Mouse (Mus musculus): ENCODE data around the gene Rnf208. TPM values are rescaled to one million over a fixed set of nuclear protein-coding genes. Genes with fewer than 3 reads are reported as not detected.

Rnf208 gene
- total RNA-seq, 1 experiment, result 4.8 TPM

GRCm38 (mm10) chr2:25262795-25263622 lies 21.0 kb downstream of the Rnf208 start:
- in situ Hi-C loops (cut with MboI; ENCODE audit: low sequenced_read_pairs in 2 of 2, unreplicated experiment in 2 of 2), result no loop called here
- Histone ChIP-seq H3K4me3 (ENCODE audit: insufficient read depth in 1 of 2, low read depth in 1 of 2, low read length in 2 of 2, poor library complexity in 1 of 2, severe bottlenecking in 1 of 2) (peak overlapping the region; percentile 87 to 90), H3K9ac (ENCODE audit: insufficient read depth, low read depth, low read length, poor library complexity, severe bottlenecking) (peak overlapping the region; percentile 86), H3K4me1 (ENCODE audit: control insufficient read depth in 2 of 2, insufficient read depth in 2 of 2, low read length in 2 of 2, poor library complexity in 1 of 2) (peaks cover 0 to 12% of the 10 kb centered on the region in 2 experiments; a peak in 1 of 4 replicates), H3K27ac (ENCODE audit: insufficient read depth, low read depth, low read length, poor library complexity, severe bottlenecking) (peak overlapping the region; percentile 22; the same call in 1 of the 2 replicates), H3K36me3 (ENCODE audit: control insufficient read depth, insufficient read depth, low read length, poor library complexity, severe bottlenecking) (peaks cover 2% of the 10 kb centered on the region; the same call in 1 of the 2 replicates), H3K9me3 (ENCODE audit: control insufficient read depth, insufficient read depth, low read depth, low read length) (no peaks in the 10 kb centered on the region)
- DNase-seq (ENCODE audit: low read depth, low spot score), result no peak
- TF ChIP-seq MAFK (IDR thresholded peaks at IDR 0.05; ENCODE audit: insufficient read depth, low read depth, low read length), result no peak
- TF ChIP-seq ZNF384 (IDR thresholded peaks at IDR 0.05; ENCODE audit: low read depth, low read length), result no peak
- TF ChIP-seq ZC3H11A (IDR thresholded peaks at IDR 0.05; ENCODE audit: borderline replicate concordance, low read depth, low read length), result no peak
- TF ChIP-seq CHD2 (IDR thresholded peaks at IDR 0.05; ENCODE audit: low read depth, low read length), result no peak
- TF ChIP-seq HCFC1 (IDR thresholded peaks at IDR 0.05; ENCODE audit: borderline replicate concordance, insufficient read depth, low read length), result no peak

- Histone ChIP-seq H3K4me3 (ENCODE audit: insufficient read depth in 1 of 2, low read depth in 1 of 2, low read length in 2 of 2, poor library complexity in 1 of 2, severe bottlenecking in 1 of 2) (peak overlapping the region; percentile 87 to 90), H3K36me3 (ENCODE audit: control insufficient read depth, insufficient read depth, low read length, poor library complexity, severe bottlenecking) (peaks cover 2% of the 10 kb centered on the region; the same call in 1 of the 2 replicates), H3K9ac (ENCODE audit: insufficient read depth, low read depth, low read length, poor library complexity, severe bottlenecking) (peak overlapping the region; percentile 86), H3K9me3 (ENCODE audit: control insufficient read depth, insufficient read depth, low read depth, low read length) (no peaks in the 10 kb centered on the region), H3K27ac (ENCODE audit: insufficient read depth, low read depth, low read length, poor library complexity, severe bottlenecking) (no peak overlapping the region), H3K4me1 (ENCODE audit: control insufficient read depth in 2 of 2, insufficient read depth in 2 of 2, low read length in 2 of 2, poor library complexity in 1 of 2) (peaks cover 0 to 12% of the 10 kb centered on the region in 2 experiments; a peak in 1 of 4 replicates)
- in situ Hi-C loops (cut with MboI; ENCODE audit: low sequenced_read_pairs in 2 of 2, unreplicated experiment in 2 of 2), result no loop called here
- no peak for TF ChIP-seq ZNF384 (IDR thresholded peaks at IDR 0.05; ENCODE audit: low read depth, low read length)
- TF ChIP-seq ZC3H11A (IDR thresholded peaks at IDR 0.05; ENCODE audit: borderline replicate concordance, low read depth, low read length), result no peak
- no peak for TF ChIP-seq MAFK (IDR thresholded peaks at IDR 0.05; ENCODE audit: insufficient read depth, low read depth, low read length)
- TF ChIP-seq HCFC1 (IDR thresholded peaks at IDR 0.05; ENCODE audit: borderline replicate concordance, insufficient read depth, low read length), result no peak
- no peak for TF ChIP-seq CHD2 (IDR thresholded peaks at IDR 0.05; ENCODE audit: low read depth, low read length)
- DNase-seq (ENCODE audit: low read depth, low spot score), result no peak
These were observed 21.7 kb downstream of the Rnf208 start for GRCm38 (mm10) chr2:25263623-25264285.

- peak overlapping the region in 1 of 2 experiments; percentile 90; a peak in 1 of 4 replicates for H3K4me3 ChIP-seq (ENCODE audit: insufficient read depth in 1 of 2, low read depth in 1 of 2, low read length in 2 of 2, poor library complexity in 1 of 2, severe bottlenecking in 1 of 2)
- H3K9ac ChIP-seq (ENCODE audit: insufficient read depth, low read depth, low read length, poor library complexity, severe bottlenecking), result peak overlapping the region; percentile 28
These were observed 22.2 kb downstream of the Rnf208 start for GRCm38 (mm10) chr2:25264286-25264660.

GRCm38 (mm10) chr2:25264851-25265250 lies 22.8 kb downstream of the Rnf208 start:
- TF ChIP-seq ZC3H11A (IDR thresholded peaks at IDR 0.05; ENCODE audit: borderline replicate concordance, low read depth, low read length), result no peak
- H3K4me1 ChIP-seq (ENCODE audit: control insufficient read depth in 2 of 2, insufficient read depth in 2 of 2, low read length in 2 of 2, poor library complexity in 1 of 2), result peaks cover 0 to 12% of the 10 kb centered on the region in 2 experiments; a peak in 1 of 4 replicates
- no peak overlapping the region for H3K27ac ChIP-seq (ENCODE audit: insufficient read depth, low read depth, low read length, poor library complexity, severe bottlenecking)
- H3K36me3 ChIP-seq (ENCODE audit: control insufficient read depth, insufficient read depth, low read length, poor library complexity, severe bottlenecking), result peaks cover 10% of the 10 kb centered on the region; the same call in 1 of the 2 replicates
- no peak for DNase-seq (ENCODE audit: low read depth, low spot score)
- H3K4me3 ChIP-seq (ENCODE audit: insufficient read depth in 1 of 2, low read depth in 1 of 2, low read length in 2 of 2, poor library complexity in 1 of 2, severe bottlenecking in 1 of 2), result no peak overlapping the region; a peak in 1 of 4 replicates
- no peaks in the 10 kb centered on the region for H3K9me3 ChIP-seq (ENCODE audit: control insufficient read depth, insufficient read depth, low read depth, low read length)
- no peak overlapping the region for H3K9ac ChIP-seq (ENCODE audit: insufficient read depth, low read depth, low read length, poor library complexity, severe bottlenecking)
- in situ Hi-C loops (cut with MboI; ENCODE audit: low sequenced_read_pairs in 2 of 2, unreplicated experiment in 2 of 2), result no loop called here

More at GRCm38 (mm10) chr2:25264286-25264660, 22.2 kb downstream of the Rnf208 start:
- in situ Hi-C loops (cut with MboI; ENCODE audit: low sequenced_read_pairs in 2 of 2, unreplicated experiment in 2 of 2), result no loop called here
- no peak for DNase-seq (ENCODE audit: low read depth, low spot score)
- H3K4me1 ChIP-seq (ENCODE audit: control insufficient read depth in 2 of 2, insufficient read depth in 2 of 2, low read length in 2 of 2, poor library complexity in 1 of 2), result peaks cover 0 to 12% of the 10 kb centered on the region in 2 experiments; a peak in 1 of 4 replicates
- TF ChIP-seq CHD2 (IDR thresholded peaks at IDR 0.05; ENCODE audit: low read depth, low read length) (no peak), ZC3H11A (IDR thresholded peaks at IDR 0.05; ENCODE audit: borderline replicate concordance, low read depth, low read length) (no peak), HCFC1 (IDR thresholded peaks at IDR 0.05; ENCODE audit: borderline replicate concordance, insufficient read depth, low read length) (no peak), ZNF384 (IDR thresholded peaks at IDR 0.05; ENCODE audit: low read depth, low read length) (no peak), MAFK (IDR thresholded peaks at IDR 0.05; ENCODE audit: insufficient read depth, low read depth, low read length) (no peak)
- no peaks in the 10 kb centered on the region for H3K9me3 ChIP-seq (ENCODE audit: control insufficient read depth, insufficient read depth, low read depth, low read length)
- no peak overlapping the region for H3K27ac ChIP-seq (ENCODE audit: insufficient read depth, low read depth, low read length, poor library complexity, severe bottlenecking)
- H3K36me3 ChIP-seq (ENCODE audit: control insufficient read depth, insufficient read depth, low read length, poor library complexity, severe bottlenecking), result peaks cover 7% of the 10 kb centered on the region; the same call in 1 of the 2 replicates

All from ES-E14 (cell line).